Mouse (Mus musculus): Measurements from ENCODE around the gene 2200002D01Rik.

- no peak for TF ChIP-seq POLR2AphosphoS2 (IDR thresholded peaks at IDR 0.05; ENCODE audit: insufficient read length, low read depth)
- no peak for TF ChIP-seq E2F4 (IDR thresholded peaks at IDR 0.05; ENCODE audit: insufficient read depth)
- TF ChIP-seq SRF (IDR thresholded peaks at IDR 0.05; ENCODE audit: control insufficient read depth, insufficient read length, low read depth): no peak
- no peak for TF ChIP-seq POLR2A (IDR thresholded peaks at IDR 0.05; ENCODE audit: insufficient read length, low read depth)
- no peak for TF ChIP-seq TCF3 (IDR thresholded peaks at IDR 0.05; ENCODE audit: insufficient read length, low read depth)
- no peak for TF ChIP-seq REST (IDR thresholded peaks at IDR 0.05; ENCODE audit: insufficient read depth, insufficient read length)
- TF ChIP-seq CEBPB (IDR thresholded peaks at IDR 0.05; ENCODE audit: insufficient read depth, poor library complexity, severe bottlenecking): no peak
- TF ChIP-seq MAX (IDR thresholded peaks at IDR 0.05; ENCODE audit: low read depth): no peak
Observed at GRCm38 (mm10) chr7:29212199-29212765, 36.0 kb downstream of the 2200002D01Rik start.
